Mouse (Mus musculus): ENCODE measurements around the gene Dlx4. TPM values are rescaled to one million over a fixed set of nuclear protein-coding genes. Genes with fewer than 3 reads are reported as not detected.
A peak's percentile ranks its signal among the peaks of the same experiment; 100 is the strongest.

Dlx4 gene
- polyA plus RNA-seq, 1 experiment from 2014 or later = 3.2 TPM

DNA sequence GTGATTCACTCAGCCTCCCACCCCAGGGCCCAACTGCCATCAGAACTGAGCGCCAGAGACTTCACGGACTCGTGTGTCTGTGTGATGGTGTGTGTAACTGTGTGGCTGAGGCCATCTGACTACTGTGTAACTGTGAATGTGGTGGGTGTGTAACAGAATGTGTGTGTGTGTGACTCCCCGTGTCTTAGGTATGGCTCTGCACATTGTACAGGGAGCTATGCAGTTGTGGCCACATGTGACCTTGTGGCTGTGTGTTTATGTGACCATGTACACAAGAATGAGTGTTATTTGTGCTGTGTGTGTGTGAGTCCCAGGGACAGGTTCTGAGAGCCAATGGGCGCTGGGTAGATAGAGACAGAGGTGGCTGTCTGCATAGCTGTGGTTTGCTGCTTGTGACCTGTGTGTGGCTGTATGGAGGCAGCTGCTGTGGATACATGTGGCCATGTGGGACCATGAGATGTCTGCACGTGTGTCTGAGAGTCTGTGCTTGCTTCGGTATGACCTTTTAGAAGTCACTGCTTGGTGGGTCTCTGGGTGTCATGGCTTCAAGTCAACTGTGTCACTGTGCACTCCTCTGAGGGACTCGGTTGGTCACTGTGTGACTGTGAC is 13.8 kb upstream of the Dlx4 start:
- Histone ChIP-seq H3K4me2 (ENCODE audit: low read depth, low read length) (no peak overlapping the region), H3K27ac (replicated peaks; ENCODE audit: low read depth, low read length) (no peak overlapping the region), H3K4me3 (ENCODE audit: low read depth, low read length) (no peak overlapping the region), H3K9ac (ENCODE audit: low read depth, low read length) (no peak overlapping the region), H3K9me3 (ENCODE audit: control insufficient read depth, low read length) (no peaks in the 10 kb centered on the region), H3K4me1 (ENCODE audit: control insufficient read depth, insufficient read depth, low read length) (no peaks in the 10 kb centered on the region), H3K27me3 (replicated peaks; ENCODE audit: control insufficient read depth, insufficient read depth, low read length) (no peaks in the 10 kb centered on the region), H3K36me3 (ENCODE audit: control insufficient read depth, insufficient read depth, low read length) (no peaks in the 10 kb centered on the region)
- ATAC-seq (ENCODE audit: low read depth) (no peak), DNase-seq (ENCODE audit: low spot score) (no peak)
- WGBS = 85% methylated on average over 8 of the region's 8 CpGs

DNA sequence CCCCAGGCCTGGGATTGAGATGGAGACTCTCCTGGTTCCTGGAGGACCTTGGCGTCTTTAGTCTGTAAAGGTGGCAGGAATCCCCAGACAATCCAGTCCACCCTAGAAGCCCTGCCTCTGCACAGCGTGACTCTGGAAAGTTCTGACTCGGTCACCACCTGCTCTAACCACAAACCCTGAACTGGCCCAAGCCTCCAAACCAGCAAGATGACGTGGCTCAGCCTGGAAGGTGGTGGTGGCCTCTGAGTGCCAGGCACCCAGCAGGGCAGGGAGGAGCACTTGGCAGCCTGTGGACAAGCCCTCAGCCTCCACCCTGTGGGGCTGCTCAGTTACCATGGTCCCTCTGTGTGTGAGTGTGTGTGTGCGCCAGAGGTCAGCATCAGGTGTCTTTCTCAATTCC is 11.8 kb upstream of the Dlx4 start:
- H3K4me2 ChIP-seq (ENCODE audit: low read depth, low read length) = no peak overlapping the region
- DNase-seq (ENCODE audit: low spot score) (no peak), ATAC-seq (ENCODE audit: low read depth) (0 out of 2 replicates have a peak, but pooled peaks have one; percentile 18)
- H3K27me3 ChIP-seq (replicated peaks; ENCODE audit: control insufficient read depth, insufficient read depth, low read length) = peaks cover 4% of the 10 kb centered on the region
- no peaks in the 10 kb centered on the region for H3K36me3 ChIP-seq (ENCODE audit: control insufficient read depth, insufficient read depth, low read length)
- no peaks in the 10 kb centered on the region for H3K4me1 ChIP-seq (ENCODE audit: control insufficient read depth, insufficient read depth, low read length)
- no peak overlapping the region for H3K27ac ChIP-seq (replicated peaks; ENCODE audit: low read depth, low read length)
- H3K9me3 ChIP-seq (ENCODE audit: control insufficient read depth, low read length) = no peaks in the 10 kb centered on the region
- 79% methylated on average over 4 of the region's 5 CpGs for WGBS
- no peak overlapping the region for H3K9ac ChIP-seq (ENCODE audit: low read depth, low read length)
- no peak overlapping the region for H3K4me3 ChIP-seq (ENCODE audit: low read depth, low read length)

DNA sequence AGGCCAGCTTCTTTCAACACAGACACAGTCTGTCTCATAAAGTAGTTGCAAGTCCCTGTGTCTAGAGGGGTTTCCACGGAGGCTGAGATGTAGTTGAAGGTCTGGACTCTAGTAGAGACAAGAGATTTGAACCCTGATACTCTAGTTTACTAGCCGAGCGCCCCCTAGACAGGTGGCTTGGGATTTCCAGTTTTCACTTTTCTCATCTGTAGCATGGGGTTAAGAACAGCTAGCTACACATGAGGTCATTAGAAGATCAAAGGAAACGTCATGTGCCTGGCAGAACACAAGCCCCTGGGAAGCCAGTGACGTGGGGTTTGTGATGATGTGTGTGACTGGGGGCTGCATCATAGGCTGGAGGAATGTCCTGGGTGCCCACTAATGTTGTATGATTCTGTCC is 11.3 kb upstream of the Dlx4 start:
- peaks cover 8% of the 10 kb centered on the region for H3K27me3 ChIP-seq (replicated peaks; ENCODE audit: control insufficient read depth, insufficient read depth, low read length)
- WGBS = 56% methylated on average over 5 of the region's 5 CpGs
- DNase-seq (ENCODE audit: low spot score) (no peak), ATAC-seq (ENCODE audit: low read depth) (no peak)
- no peaks in the 10 kb centered on the region for H3K9me3 ChIP-seq (ENCODE audit: control insufficient read depth, low read length)
- no peak overlapping the region for H3K9ac ChIP-seq (ENCODE audit: low read depth, low read length)
- no peak overlapping the region for H3K27ac ChIP-seq (replicated peaks; ENCODE audit: low read depth, low read length)
- no peak overlapping the region for H3K4me2 ChIP-seq (ENCODE audit: low read depth, low read length)
- H3K36me3 ChIP-seq (ENCODE audit: control insufficient read depth, insufficient read depth, low read length) = no peaks in the 10 kb centered on the region
- no peak overlapping the region for H3K4me3 ChIP-seq (ENCODE audit: low read depth, low read length)
- H3K4me1 ChIP-seq (ENCODE audit: control insufficient read depth, insufficient read depth, low read length) = no peaks in the 10 kb centered on the region

DNA sequence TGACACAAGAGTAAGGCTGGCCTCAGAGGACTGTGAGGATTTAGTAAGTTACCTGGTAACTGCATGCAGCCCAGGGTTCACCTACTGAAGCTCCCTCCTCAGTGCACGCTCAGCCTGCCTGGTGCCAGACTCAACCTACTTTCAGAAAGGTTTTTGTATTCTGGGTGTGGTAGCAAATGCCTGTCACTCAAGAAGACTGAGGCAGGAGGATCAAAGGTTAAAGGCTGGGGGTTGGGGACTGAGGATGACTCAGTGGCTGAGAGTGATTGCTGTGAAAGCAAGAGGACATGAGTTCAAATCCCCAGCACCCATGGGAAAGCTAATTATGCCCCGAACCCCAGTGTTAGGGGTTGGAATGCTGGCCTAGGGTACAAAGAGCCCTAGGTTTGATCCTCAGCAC is 9.4 kb upstream of the Dlx4 start:
- Histone ChIP-seq H3K4me3 (ENCODE audit: low read depth, low read length) (no peak overlapping the region), H3K36me3 (ENCODE audit: control insufficient read depth, insufficient read depth, low read length) (no peaks in the 10 kb centered on the region), H3K9me3 (ENCODE audit: control insufficient read depth, low read length) (no peaks in the 10 kb centered on the region), H3K9ac (ENCODE audit: low read depth, low read length) (no peak overlapping the region), H3K4me2 (ENCODE audit: low read depth, low read length) (no peak overlapping the region), H3K27ac (replicated peaks; ENCODE audit: low read depth, low read length) (no peak overlapping the region), H3K27me3 (replicated peaks; ENCODE audit: control insufficient read depth, insufficient read depth, low read length) (peaks cover 26% of the 10 kb centered on the region), H3K4me1 (ENCODE audit: control insufficient read depth, insufficient read depth, low read length) (peaks cover 2% of the 10 kb centered on the region; the same call in 1 of the 2 replicates)
- ATAC-seq (ENCODE audit: low read depth) = no peak
- DNase-seq (ENCODE audit: low spot score) = no peak
- 84% methylated on average over 2 of the region's 2 CpGs for WGBS

DNA sequence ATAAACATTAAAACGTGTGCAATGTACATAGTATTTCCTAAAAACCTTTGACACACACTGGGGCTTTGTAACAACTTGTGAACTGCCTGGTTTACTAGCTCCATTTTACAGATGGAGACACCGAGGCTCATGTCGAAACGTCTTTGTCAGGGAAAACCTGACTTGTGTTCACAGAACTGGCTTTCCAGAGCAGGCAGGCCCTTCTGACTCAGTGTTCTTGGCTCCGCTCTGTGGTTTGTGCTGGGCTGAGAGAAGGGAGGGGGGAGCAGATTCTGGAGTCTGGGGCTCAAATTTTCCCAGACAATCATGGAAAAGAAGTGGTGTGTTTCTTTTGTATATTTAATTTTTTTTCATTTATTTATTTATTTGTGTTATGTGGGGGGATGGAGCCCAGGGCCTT is 7.6 kb upstream of the Dlx4 start:
- Histone ChIP-seq H3K27me3 (replicated peaks; ENCODE audit: control insufficient read depth, insufficient read depth, low read length) (peaks cover 43% of the 10 kb centered on the region), H3K9me3 (ENCODE audit: control insufficient read depth, low read length) (no peaks in the 10 kb centered on the region), H3K36me3 (ENCODE audit: control insufficient read depth, insufficient read depth, low read length) (no peaks in the 10 kb centered on the region), H3K27ac (replicated peaks; ENCODE audit: low read depth, low read length) (no peak overlapping the region), H3K9ac (ENCODE audit: low read depth, low read length) (no peak overlapping the region), H3K4me2 (ENCODE audit: low read depth, low read length) (no peak overlapping the region), H3K4me1 (ENCODE audit: control insufficient read depth, insufficient read depth, low read length) (peaks cover 6% of the 10 kb centered on the region; the same call in 1 of the 2 replicates), H3K4me3 (ENCODE audit: low read depth, low read length) (no peak overlapping the region)
- WGBS = 75% methylated on average over 5 of the region's 5 CpGs
- no peak for DNase-seq (ENCODE audit: low spot score)
- ATAC-seq (ENCODE audit: low read depth) = no peak

DNA sequence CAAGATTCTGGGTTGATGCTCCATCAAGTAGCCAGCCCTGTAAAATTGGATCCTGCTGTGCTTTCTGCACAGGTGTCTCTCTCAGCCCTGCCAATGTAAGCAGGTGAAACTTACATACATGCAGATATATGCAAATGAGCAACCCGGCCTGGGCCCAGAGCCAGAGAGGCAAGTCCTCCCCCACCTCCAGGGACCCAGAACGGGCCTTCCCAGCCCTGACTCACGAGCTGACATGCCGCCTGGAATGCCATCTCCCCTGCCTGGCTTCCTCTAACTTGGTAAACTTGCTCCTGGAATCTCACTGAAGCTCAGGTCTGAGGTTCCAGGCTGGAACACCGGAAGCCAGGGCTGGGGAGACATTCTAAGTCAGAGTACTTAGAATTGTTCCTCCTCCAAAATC is 7.1 kb upstream of the Dlx4 start:
- no peaks in the 10 kb centered on the region for H3K36me3 ChIP-seq (ENCODE audit: control insufficient read depth, insufficient read depth, low read length)
- H3K4me2 ChIP-seq (ENCODE audit: low read depth, low read length) = no peak overlapping the region
- H3K9me3 ChIP-seq (ENCODE audit: control insufficient read depth, low read length) = no peaks in the 10 kb centered on the region
- H3K9ac ChIP-seq (ENCODE audit: low read depth, low read length) = no peak overlapping the region
- no peak for DNase-seq (ENCODE audit: low spot score)
- H3K27me3 ChIP-seq (replicated peaks; ENCODE audit: control insufficient read depth, insufficient read depth, low read length) = peaks cover 48% of the 10 kb centered on the region
- H3K27ac ChIP-seq (replicated peaks; ENCODE audit: low read depth, low read length) = no peak overlapping the region
- no peak for ATAC-seq (ENCODE audit: low read depth)
- H3K4me3 ChIP-seq (ENCODE audit: low read depth, low read length) = no peak overlapping the region
- WGBS = 24% methylated on average over 5 of the region's 5 CpGs
- peaks cover 6% of the 10 kb centered on the region; the same call in 1 of the 2 replicates for H3K4me1 ChIP-seq (ENCODE audit: control insufficient read depth, insufficient read depth, low read length)

DNA sequence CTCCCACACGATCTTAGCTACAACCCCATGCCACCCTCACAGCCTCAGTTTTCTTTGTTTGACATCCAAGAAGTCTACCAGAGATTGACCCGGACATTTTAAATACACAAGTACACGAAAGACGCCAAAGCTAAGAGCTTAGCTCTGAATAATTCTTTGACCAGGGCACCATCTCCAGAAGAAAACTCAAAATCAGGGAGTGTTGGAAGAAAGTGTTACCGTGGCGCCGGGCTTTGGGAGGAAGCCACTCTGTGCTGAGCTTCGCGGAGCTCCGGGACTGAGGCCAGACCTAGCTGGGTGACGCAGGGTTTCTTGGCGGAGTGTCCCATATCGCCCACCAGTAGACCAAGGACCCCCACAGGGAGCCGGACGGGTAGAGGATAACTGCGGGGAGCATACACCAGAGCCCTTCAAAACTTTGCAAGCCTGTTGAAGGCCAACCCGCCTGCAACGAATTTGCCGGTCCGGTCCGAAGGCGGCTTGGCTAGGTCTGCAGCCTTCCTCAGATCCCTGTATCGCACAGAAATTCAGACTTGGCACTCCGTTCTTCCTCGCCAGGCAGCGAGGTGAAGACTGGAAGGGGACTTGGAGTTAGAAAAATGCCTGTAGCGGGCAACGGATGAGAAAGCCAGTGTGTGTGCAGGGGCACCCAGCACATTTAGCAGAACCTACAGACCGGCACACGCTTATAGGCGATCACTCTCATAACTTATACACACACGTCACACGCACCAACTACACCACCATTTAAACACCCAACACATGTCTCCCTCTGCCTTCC is 4.4 kb upstream of the Dlx4 start:
- WGBS = 4% methylated on average over 33 of the region's 33 CpGs
- DNase-seq (ENCODE audit: low spot score) = no peak

DNA sequence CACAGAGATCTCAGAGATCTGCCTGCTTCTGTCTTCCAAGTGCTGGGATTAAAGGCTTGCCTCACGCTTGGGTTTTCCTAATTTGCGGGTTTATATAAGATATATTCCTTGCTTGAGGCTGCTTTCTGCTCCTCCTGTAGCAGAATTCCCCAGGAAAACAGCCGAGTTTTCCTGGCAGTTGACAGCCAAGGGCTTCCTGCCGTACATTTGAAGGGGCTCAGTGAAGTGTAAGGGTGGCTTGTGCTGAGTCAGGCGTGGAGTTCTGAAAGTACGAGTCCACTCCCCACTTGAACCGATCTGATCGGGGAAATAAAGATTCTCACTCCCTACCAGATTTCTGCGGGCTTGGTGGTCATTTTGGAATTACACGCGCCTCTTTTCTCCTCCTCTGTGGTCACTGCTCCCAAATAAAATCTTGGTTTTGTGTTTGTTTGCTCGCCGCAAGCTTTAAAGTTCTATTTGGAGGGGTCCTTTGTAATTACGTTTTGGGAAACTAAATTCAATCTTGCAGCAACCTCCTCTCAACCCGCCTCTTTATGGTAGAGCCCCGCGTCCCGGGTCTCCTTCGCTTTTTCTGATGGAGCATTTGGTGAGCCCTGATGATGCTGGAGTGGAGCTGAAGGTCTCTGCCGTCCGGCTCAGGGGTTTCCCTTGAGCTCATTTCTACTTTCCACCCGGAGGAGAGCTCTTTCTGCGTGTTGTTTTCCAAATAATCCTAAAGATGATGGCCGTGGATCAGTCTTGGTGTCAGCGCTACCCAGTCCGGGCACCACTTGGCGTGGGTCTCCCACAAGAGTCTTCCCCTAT is 3.6 kb upstream of the Dlx4 start:
- no peaks in the 10 kb centered on the region for H3K9me3 ChIP-seq (ENCODE audit: control insufficient read depth, low read length)
- ATAC-seq (ENCODE audit: low read depth) = no peak
- 5% methylated on average over 27 of the region's 27 CpGs for WGBS
- H3K4me3 ChIP-seq (ENCODE audit: low read depth, low read length) = peak overlapping the region; percentile 14
- no peaks in the 10 kb centered on the region for H3K36me3 ChIP-seq (ENCODE audit: control insufficient read depth, insufficient read depth, low read length)
- H3K9ac ChIP-seq (ENCODE audit: low read depth, low read length) = no peak overlapping the region
- H3K27me3 ChIP-seq (replicated peaks; ENCODE audit: control insufficient read depth, insufficient read depth, low read length) = peaks cover 82% of the 10 kb centered on the region
- peaks cover 10% of the 10 kb centered on the region for H3K4me1 ChIP-seq (ENCODE audit: control insufficient read depth, insufficient read depth, low read length)
- H3K27ac ChIP-seq (replicated peaks; ENCODE audit: low read depth, low read length) = no peak overlapping the region
- no peak for DNase-seq (ENCODE audit: low spot score)
- peak overlapping the region; percentile 41 for H3K4me2 ChIP-seq (ENCODE audit: low read depth, low read length)

More for the DNA sequence above, 4.4 kb upstream of the Dlx4 start:
- Histone ChIP-seq H3K27me3 (replicated peaks; ENCODE audit: control insufficient read depth, insufficient read depth, low read length) (peaks cover 74% of the 10 kb centered on the region), H3K27ac (replicated peaks; ENCODE audit: low read depth, low read length) (no peak overlapping the region), H3K4me1 (ENCODE audit: control insufficient read depth, insufficient read depth, low read length) (peaks cover 6% of the 10 kb centered on the region), H3K9ac (ENCODE audit: low read depth, low read length) (no peak overlapping the region), H3K4me3 (ENCODE audit: low read depth, low read length) (peak overlapping the region; percentile 14), H3K36me3 (ENCODE audit: control insufficient read depth, insufficient read depth, low read length) (no peaks in the 10 kb centered on the region), H3K9me3 (ENCODE audit: control insufficient read depth, low read length) (no peaks in the 10 kb centered on the region), H3K4me2 (ENCODE audit: low read depth, low read length) (peak overlapping the region; percentile 41)
- ATAC-seq (ENCODE audit: low read depth) = no peak

All from embryonic facial prominence, embryonic 14.5 days (tissue).